Mouse (Mus musculus) ES-Bruce4 (cell line): Measurements from ENCODE around the gene Zfp872.

Source experiments
- CTCF ChIP-seq: IDR thresholded peaks from one replicate; pipeline ENCODE4 v1.8.1; 2011; ENCODE audit warnings: low read depth, low read length
- EP300 ChIP-seq: IDR thresholded peaks from 2 replicates; pipeline ENCODE4 v1.6.1; 2011; ENCODE audit warnings: low read depth, low read length; ENCODE audit not compliant: insufficient read depth
- POLR2A ChIP-seq: IDR thresholded peaks from one replicate; pipeline ENCODE4 v1.8.1; 2011; ENCODE audit warnings: low read length; ENCODE audit not compliant: insufficient read depth

- no peak for TF ChIP-seq CTCF
- TF ChIP-seq EP300 = no peak
- no peak for TF ChIP-seq POLR2A
These were observed 32.3 kb upstream of the Zfp872 start for GRCm38 (mm10) chr9:22155614-22156013.
